Mouse (Mus musculus) retina, adult 2 months (tissue): ENCODE measurements around the gene Smndc1.

Source experiments
- DNase-seq: peaks from one replicate; pipeline ENCODE4 v3.0.0-alpha.2; 2012; ENCODE audit warnings: low read depth, low spot score

The Smndc1 gene

GRCm38 (mm10) chr19:53390495-53391007, at the start of gene Smndc1:
Smndc1 (minus strand) TSS chr19:53390578.
- peak; percentile 99 for DNase-seq

DNA sequence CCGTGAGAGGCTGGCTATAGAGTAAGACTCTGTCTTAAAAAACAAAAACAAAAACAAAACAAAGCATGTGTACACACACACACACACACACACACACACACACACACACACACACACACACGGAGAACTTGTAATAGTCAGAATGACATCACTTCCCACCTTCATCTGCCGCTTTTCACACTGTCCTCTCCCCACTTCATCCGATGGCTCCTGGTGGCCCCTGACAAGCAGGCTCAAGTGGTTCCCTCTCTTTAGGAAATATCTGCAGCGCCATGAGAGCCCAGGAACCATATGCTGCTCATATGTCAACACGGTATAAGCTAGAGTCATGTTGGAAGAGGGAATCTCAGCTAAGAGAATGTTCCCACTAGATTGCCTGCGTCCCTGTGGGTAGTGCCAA, 49.0 kb upstream of the Smndc1 start:
- no peak for DNase-seq

- DNase-seq, result no peak
These were observed 47.6 kb upstream of the Smndc1 start for GRCm38 (mm10) chr19:53437991-53438390.

DNA sequence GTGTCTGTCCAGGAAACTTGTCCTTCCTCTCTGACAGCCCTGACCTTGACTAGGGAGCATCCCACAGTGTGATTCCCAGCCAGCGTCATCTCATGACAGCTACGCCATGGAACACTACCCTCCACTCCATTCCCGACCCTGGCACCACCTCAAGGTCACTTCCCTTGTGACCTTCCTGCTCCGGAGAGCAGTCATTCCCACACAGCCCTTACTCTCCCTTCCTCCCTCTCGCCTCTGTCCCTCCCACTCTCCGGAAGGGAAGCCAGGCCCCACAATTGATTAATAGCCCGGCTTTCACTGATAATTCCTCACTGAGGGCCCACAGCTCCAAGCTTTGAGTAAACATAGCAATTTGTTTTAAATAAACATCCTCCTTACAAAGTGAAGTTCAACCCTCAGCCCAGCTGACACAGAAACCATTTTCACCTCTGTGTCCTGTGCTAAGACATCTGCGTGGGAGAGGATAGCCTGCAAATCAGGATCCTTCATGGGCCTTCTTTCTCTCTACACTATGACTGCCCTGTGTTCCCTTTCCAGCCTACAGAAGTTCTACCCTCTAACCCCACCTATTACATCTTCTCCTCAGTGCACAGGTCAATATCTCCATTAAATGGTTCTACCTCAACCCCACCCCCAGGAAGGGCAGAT, 47.1 kb upstream of the Smndc1 start:
- DNase-seq, result no peak

DNA sequence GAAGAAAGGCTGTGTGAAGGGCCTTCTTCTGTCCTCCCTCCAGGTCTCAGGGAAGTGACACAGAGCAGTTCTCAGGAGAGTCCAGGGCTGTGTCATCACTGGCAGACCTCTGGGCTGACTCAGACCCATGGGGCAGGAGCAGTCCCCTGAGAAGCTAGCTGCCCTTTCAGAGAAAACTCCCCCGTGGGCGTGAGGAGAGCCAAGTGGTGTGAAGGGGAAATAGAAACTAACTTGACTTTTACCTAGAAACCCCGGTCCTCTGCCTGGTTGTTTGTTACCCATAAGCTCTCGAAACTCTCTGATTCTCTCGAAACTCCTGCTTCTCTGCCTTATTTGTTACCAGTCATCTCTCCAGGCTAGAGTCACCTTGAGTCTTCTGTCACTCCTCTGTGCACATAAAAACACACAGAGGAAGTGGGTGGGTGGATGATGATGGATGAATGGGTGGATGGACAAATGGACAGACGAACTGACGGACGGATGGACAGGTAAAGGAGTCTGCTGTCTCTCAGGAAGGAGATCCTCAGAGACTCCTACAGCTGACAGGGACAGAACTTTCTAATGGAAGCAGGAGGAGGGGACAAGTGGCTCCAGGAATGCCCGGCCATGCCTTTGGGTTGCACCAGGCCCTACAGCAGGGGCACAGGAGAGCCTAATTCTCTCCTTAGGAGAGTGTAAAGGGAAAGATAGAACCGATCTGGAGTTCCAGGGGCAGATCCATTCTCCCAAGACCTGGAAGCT, 43.7 kb upstream of the Smndc1 start:
- no peak for DNase-seq

GRCm38 (mm10) chr19:53431003-53431402, 40.6 kb upstream of the Smndc1 start:
- no peak for DNase-seq

DNA sequence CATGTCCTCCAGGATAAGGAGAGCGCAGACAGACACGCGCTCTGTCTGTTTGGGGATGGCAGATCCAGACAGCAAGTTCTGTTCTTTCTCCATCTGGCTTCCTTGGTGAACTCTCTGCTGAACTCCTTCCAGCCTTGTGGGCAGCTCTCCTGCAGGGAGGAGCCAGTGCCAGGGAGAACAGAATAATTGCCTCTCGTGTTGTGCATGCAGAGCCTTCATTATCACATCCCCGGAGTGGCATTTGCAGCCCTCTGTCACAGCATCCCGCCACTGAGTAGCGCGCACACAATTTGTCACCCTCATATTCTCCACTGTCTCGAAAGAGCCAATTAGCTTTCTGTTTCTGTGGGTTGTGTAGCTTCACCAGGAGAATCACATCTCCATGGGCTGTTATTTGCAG, 40.0 kb upstream of the Smndc1 start:
- DNase-seq, result no peak

- no peak for DNase-seq
These were observed 37.4 kb upstream of the Smndc1 start for GRCm38 (mm10) chr19:53427817-53428216.

DNA sequence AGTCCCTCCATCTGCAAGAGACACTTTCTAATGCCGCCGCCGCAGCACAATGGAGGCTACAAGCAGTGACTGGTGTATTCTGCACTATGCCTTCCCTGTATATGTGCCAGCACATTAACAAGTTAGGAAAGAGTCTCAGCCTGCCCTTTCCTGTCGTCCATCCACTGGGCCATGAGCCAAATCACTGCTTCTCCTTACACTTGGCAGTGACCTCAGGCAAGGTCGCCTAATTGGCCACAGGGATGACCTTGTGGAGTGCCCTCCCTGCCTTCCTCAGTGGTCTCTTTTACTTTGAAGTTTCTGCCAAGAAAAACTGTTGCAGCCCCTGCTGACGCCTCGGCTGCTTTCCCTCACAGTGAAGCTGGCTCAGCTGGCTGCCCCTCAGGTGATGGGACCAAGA, 37.0 kb upstream of the Smndc1 start:
- DNase-seq, result no peak

DNA sequence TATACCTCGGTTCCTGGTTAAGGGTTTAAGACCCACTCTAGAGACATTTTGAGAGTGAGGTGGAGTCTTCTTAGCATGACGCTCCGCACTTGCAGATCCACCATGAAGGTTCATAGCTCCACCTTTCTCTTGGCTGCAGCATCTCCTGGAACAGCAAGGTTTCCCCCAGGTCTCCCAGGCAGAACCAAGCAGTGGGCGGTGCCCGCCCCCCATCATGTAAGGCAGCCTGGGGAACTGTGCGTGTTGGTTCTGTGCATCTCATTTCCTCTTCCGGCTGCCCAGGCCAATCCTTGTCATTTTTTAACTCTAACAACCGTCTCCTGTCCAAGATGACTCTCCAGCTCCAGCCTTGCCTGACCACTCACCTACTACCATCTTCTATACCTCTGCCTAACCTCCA, 35.4 kb upstream of the Smndc1 start:
- DNase-seq, result no peak

GRCm38 (mm10) chr19:53424629-53425028, 34.3 kb upstream of the Smndc1 start:
- no peak for DNase-seq

DNA sequence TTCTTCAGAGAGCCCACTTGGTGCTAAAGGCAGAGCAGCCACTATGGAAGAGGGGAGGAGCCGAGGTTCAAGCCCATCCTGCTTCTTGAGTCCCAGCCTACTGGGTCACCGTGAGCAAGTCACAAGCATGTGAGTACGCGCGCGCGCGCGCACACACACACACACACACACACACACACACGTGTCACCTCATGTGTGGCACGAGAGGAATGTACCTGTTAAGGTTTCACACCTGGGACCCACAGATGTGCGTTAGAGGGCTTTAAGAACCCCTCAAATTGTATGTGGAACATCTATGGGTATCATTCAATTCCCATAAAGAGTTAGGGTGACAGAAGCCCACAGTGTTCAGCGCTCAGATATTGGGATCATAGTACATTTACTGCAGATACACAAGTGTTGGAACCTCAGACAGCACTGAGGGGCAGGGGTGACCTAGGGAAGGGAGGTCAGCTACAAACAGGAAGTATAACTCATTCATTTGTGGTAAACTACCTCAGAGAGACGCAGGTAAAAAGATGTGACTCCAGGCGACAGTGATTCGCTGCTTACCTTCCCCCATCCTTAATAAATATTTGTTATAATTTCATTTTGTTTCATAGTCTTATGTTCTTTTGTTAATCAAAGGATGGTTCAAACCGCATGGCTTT, 33.6 kb upstream of the Smndc1 start:
- DNase-seq, result no peak

DNA sequence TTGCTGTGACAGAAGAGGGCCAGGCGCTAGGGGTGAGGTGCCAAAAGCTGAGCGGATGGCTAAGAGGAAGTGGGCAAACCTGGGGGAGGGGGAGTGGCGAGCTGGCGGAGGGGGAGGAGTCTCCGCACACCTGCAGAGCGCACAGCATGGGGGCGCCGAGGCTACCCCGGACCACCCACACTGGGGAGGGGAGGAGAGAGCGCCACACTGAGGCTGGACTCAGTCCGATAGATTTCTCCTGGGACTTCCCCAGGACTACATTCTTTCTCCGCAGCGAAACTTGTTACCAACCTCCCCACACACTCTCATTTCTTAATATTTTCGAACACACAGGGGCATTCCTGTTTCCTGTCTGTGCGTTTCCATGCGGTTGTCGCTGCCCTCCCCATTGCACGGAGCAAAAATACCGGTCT, 33.0 kb upstream of the Smndc1 start:
- DNase-seq, result no peak

DNA sequence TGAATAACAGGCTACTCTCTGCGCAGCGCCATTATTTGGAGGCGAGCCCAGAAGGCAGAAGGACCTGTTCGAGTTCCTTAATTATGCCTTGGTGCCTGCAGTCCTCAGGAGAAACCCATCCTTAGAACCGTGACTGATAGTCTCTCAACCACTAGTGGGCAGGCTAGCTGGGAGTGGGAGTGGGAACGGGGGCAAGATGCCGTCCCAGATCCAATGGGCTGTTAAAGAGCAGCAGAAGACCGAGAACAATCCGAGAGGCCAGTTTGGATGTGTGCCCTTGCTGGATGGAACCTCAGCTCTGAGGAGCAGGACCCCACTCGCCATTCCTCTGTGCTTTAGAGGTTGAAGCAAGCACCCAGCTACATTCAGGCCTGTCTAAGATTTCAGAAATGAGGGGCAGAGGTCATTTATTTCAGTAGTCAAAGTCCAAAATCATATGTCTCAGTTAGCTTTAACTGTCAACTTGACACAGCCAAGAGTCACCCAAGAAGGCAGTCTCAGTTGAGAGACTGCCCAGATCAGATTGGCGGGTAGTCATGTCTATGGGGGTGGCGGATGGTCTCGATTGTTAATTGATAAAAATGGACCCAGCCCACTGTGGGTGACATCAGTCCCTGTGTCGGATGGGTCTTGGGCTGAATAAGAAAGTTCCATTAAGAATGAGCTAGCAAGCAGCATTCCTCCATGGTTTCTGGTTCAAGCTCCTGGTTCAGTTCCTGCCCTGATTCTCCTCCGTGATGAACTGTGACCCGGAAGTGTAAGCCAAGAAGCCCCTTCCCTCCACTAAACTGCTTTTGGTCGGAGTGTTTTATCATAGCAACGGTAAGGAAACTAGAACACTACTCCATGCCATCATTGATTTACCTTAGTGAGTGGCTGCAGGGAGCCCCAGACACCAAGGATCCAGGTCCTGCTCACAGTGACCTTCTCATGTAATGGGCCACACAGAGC, 32.3 kb upstream of the Smndc1 start:
- DNase-seq, result no peak

DNA sequence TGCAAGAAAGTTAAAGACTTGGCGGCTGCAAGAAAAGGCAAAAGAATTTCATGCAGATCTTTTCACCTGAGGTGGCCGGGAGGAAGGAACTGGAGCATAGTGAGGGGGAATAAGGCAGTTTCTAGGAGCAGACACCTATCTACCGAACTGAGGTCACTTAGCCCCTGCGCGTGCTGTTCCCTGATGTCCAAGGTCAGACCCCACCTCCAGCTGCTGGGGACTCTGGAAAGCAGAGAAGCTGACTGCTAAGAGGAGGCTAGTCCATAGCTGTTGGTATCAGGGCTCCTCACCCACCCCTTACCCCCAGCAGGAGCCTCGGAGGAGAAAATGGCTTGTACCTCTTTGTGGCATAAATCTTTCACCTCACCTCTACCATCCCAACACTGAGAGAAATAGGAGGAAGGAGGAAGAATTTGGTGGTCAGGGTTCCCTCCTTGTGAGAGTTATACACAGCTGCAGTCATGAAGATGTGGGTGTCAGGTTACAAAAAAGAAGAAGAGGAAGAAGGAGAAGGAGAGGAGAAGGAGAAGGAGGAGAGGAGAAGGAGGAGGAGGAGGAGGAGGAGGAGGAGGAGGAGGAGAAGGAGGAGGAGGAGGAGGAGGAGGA, 31.3 kb upstream of the Smndc1 start:
- DNase-seq, result no peak

DNA sequence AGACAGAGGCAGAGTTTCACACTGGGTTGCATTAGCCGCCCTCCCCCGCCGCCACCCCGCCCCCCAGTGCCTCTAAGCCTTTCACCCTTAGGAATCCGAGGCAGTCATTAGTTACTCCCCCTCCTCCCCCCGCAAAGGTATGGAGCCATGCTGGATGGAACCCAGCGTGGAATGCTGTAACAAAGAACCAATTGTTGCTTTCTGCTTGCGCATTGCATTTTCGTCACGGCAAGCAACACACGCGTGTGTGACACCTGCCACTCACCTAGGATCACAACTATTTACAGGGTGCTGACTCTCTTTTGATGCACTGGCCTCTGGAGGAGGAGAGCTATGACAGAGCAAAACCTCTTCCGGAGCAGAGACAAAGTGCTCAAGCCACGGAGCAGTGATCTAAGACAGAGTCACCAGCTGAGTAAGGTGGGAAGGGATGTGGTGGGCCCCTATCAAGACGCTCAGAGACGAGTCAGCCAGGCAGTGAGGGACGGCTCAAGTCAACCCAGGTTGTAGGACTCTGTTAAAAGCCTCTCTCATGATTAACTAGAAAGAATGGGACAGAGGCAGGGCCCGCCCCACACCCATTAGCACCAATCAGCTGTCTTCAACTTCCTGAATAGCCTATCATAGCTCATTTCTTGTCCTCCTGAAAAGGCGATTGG, 30.7 kb upstream of the Smndc1 start:
- DNase-seq, result no peak

DNA sequence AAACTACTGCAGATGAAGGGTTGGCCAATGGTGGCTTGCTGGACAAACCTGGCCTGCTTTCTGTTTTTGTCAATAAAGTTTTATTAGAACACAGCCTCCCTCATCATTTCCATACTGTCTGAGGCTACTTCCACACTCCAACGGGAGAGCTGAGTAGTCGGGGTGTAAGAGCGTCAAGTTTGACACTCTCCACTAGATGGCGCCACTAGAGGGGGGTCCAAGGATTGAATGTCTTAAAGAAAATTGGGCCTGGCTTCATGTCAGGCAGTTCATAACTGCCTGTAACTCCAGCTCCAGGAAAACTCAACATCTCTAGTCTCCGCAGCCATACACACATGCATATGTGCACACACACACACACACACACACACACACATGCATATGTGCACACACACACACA, 29.5 kb upstream of the Smndc1 start:
- DNase-seq, result no peak

- DNase-seq, result no peak
These were observed 24.8 kb upstream of the Smndc1 start for GRCm38 (mm10) chr19:53415198-53415597.

- DNase-seq, result no peak
These were observed 24.3 kb upstream of the Smndc1 start for GRCm38 (mm10) chr19:53414650-53415049.

- DNase-seq, result no peak
These were observed 23.4 kb upstream of the Smndc1 start for GRCm38 (mm10) chr19:53413617-53414380.
